Mouse (Mus musculus) hematopoietic stem cell, adult 5-6 weeks (primary cell): ENCODE measurements around the gene Art4. TPM values are rescaled to one million over a fixed set of nuclear protein-coding genes. Genes with fewer than 3 reads are reported as not detected.

Source experiments
- ATAC-seq, 2 experiments: fragments of 125-278 bp in 1 of 2; replicated peaks in 1 of 2; 2 replicates each; pipeline ENCODE4 v1.8.0; 2016 to 2017; ENCODE audit warnings: inconsistent platforms in 2 of 2, mild to moderate bottlenecking in 2 of 2, moderate number of reproducible peaks in 2 of 2, low read depth in 1 of 2, moderate TSS enrichment in 1 of 2; ENCODE audit not compliant: low FRiP score in 2 of 2, poor library complexity in 2 of 2, severe bottlenecking in 2 of 2, insufficient read depth in 1 of 2, low TSS enrichment in 1 of 2
- total RNA-seq: library from RNA; stranded (forward); fragments of 172-1452, 232-1000 nt; gene quantifications from 2 replicates; pipeline ENCODE4 v1.2.3, GENCODE M21; 2017

Gene Art4
- total RNA-seq, 1 experiment from 2014 or later: 34.5 TPM

GRCm38 (mm10) chr6:136809673-136810072, 47.9 kb downstream of the Art4 start:
- no peak for ATAC-seq

- peak; percentile 34 to 46 for ATAC-seq
These were observed 48.5 kb downstream of the Art4 start for GRCm38 (mm10) chr6:136809077-136809476.

GRCm38 (mm10) chr6:136808631-136809046, 48.9 kb downstream of the Art4 start:
- ATAC-seq: peak in 1 of 2 experiments; percentile 15; a peak in 2 of 4 replicates

- ATAC-seq: peak; percentile 71 to 75
These were observed 49.5 kb downstream of the Art4 start, which contains the start of gene H2afj for GRCm38 (mm10) chr6:136808014-136808417. H2afj (plus strand) TSS chr6:136808244.

GRCm38 (mm10) chr6:136807395-136808013, 50.0 kb downstream of the Art4 start:
- no peak for ATAC-seq

GRCm38 (mm10) chr6:136806819-136807218, 50.7 kb downstream of the Art4 start:
- no peak for ATAC-seq

GRCm38 (mm10) chr6:136805409-136805775, 52.1 kb downstream of the Art4 start:
- no peak for ATAC-seq

- no peak for ATAC-seq
These were observed 52.7 kb downstream of the Art4 start for GRCm38 (mm10) chr6:136804705-136805408.

- peak; percentile 65 to 70 for ATAC-seq
These were observed 53.5 kb downstream of the Art4 start, which contains the start of gene Hist4h4 for GRCm38 (mm10) chr6:136803739-136804633. Hist4h4 (minus strand) TSS chr6:136804415.

- ATAC-seq: no peak; a peak in 1 of 4 replicates
These were observed 54.3 kb downstream of the Art4 start for GRCm38 (mm10) chr6:136803093-136803738.

GRCm38 (mm10) chr6:136801274-136801673, 56.3 kb downstream of the Art4 start:
- no peak for ATAC-seq

GRCm38 (mm10) chr6:136800710-136801109, 56.8 kb downstream of the Art4 start:
- ATAC-seq: no peak

Other genes with a start within 250 kb of the Art4 start
- gene Plbd1, start 195.8 kb downstream of the Art4 start, total RNA-seq: 13.3 and 38.4 TPM in 2 replicates
- 0.20 TPM in 1 of 2 replicates, not detected in the other for gene Gucy2c, start 76.0 kb downstream of the Art4 start, total RNA-seq
- 14.3 and 32.2 TPM in 2 replicates for gene Hist4h4, start 53.3 kb downstream of the Art4 start, total RNA-seq
- gene H2afj, start 49.5 kb downstream of the Art4 start, total RNA-seq: 40.8 and 49.8 TPM in 2 replicates
- gene BC049715, start 30.1 kb downstream of the Art4 start, total RNA-seq: 1.8 and 3.9 TPM in 2 replicates
- gene Wbp11, start 29.5 kb downstream of the Art4 start, total RNA-seq: 48.6 and 59.2 TPM in 2 replicates
- gene Smco3, start 22.3 kb downstream of the Art4 start, total RNA-seq: 0.31 TPM in 1 of 2 replicates, not detected in the other
- gene Mgp, start 18.1 kb upstream of the Art4 start, total RNA-seq: not detected in 2 replicates
- 1.5 TPM in 1 of 2 replicates, not detected in the other for gene Erp27, start 64.4 kb upstream of the Art4 start, total RNA-seq
- 0.44 TPM in 1 of 2 replicates, not detected in the other for gene Pde6h, start 66.1 kb upstream of the Art4 start, total RNA-seq
- gene Arhgdib, start 84.2 kb upstream of the Art4 start, total RNA-seq: 665 and 866 TPM in 2 replicates